Mouse (Mus musculus) ovary, postnatal 36 days (tissue): Measurements from ENCODE around the gene Cyb5r1.

Experiments used
- DNase-seq: peaks from one replicate; pipeline ENCODE4 v3.0.0; 2022; ENCODE audit warnings: low spot score, mixed read lengths

The Cyb5r1 gene

GRCm38 (mm10) chr1:134460294-134461284 is 55.2 kb downstream of the Cyb5r1 start:
- no peak for DNase-seq
